Mouse (Mus musculus): Measurements from ENCODE around the gene Rnf130.
"Not testable (repeated sequence)": the region's sequence is repeated elsewhere in the genome, so short reads cannot be mapped to it uniquely, and the experiment has no call there.

- TF ChIP-seq CTCF (IDR thresholded peaks at IDR 0.05; ENCODE audit: borderline replicate concordance, insufficient read depth, low read length); POLR2A (IDR thresholded peaks at IDR 0.05; ENCODE audit: low read depth, low read length): not testable (repeated sequence)
Observed at GRCm38 (mm10) chr11:50101962-50102361, 76.8 kb downstream of the Rnf130 start.

Measured in embryonic fibroblast, embryonic 13.5 days (primary cell).